Mouse (Mus musculus): ENCODE results near the gene Adnp.

GRCm38 (mm10) chr2:168147722-168148432 is 59.0 kb downstream of the Adnp start:
- TF ChIP-seq CTCF (IDR thresholded peaks at IDR 0.05; ENCODE audit: low read depth, low read length) (no peak), POLR2A (IDR thresholded peaks at IDR 0.05; ENCODE audit: borderline replicate concordance, low read depth, low read length) (no peak)
